Mouse (Mus musculus): ENCODE results near the gene Olfr714.

DNA sequence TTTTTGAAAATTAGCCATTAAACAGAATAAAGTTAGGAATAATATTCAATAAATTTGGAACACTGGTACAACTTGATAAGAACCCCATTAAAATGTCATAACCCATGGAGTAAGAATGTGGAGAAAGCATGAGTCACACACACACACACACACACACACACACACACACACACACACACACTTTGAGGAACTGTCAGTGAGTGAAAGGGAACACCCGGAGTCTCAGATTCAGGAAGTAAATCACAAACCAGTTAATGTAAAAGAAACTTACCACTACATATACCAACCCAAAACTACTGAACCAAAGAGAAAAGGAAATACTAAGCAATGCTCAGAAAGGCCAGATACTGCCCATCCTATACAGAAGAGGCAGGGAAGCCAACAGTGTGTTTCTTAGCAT, 26.4 kb upstream of the Olfr714 start:
- TF ChIP-seq CTCF (IDR thresholded peaks at IDR 0.05; ENCODE audit: borderline replicate concordance, insufficient read depth, low read length) (no peak), POLR2A (IDR thresholded peaks at IDR 0.05; ENCODE audit: low read depth, low read length) (no peak)

Data from embryonic fibroblast, embryonic 13.5 days (primary cell).